Mouse (Mus musculus) heart, embryonic 13.5 days (tissue): Measurements from ENCODE around the gene Cap2. TPM values are rescaled to one million over a fixed set of nuclear protein-coding genes. Genes with fewer than 3 reads are reported as not detected.

Source experiments
- ATAC-seq: fragments of 200-750 bp; cut with Nextera tagmentation; 2 replicates; pipeline ENCODE4 v1.8.0; 2017; ENCODE audit warnings: moderate TSS enrichment; ENCODE audit not compliant: insufficient number of reproducible peaks, low FRiP score, low TSS enrichment; ENCODE audit errors: extremely low read depth
- H3K27ac ChIP-seq: fragments of 300-500 bp; sonication (generic); replicated peaks from 2 replicates; pipeline ENCODE4 v1.5.1; 2015; ENCODE audit warnings: moderate library complexity, mild to moderate bottlenecking, inconsistent platforms
- H3K27me3 ChIP-seq: fragments of 300-500 bp; sonication (generic); replicated peaks from 2 replicates; pipeline ENCODE4 v1.6.1; 2015; ENCODE audit warnings: mild to moderate bottlenecking, inconsistent platforms
- H3K36me3 ChIP-seq: fragments of 300-500 bp; sonication (generic); 2 replicates; pipeline ENCODE4 v1.6.1; 2015; ENCODE audit warnings: mild to moderate bottlenecking, inconsistent platforms
- H3K4me1 ChIP-seq: fragments of 300-500 bp; sonication (generic); 2 replicates; pipeline ENCODE4 v1.6.1; 2015; ENCODE audit warnings: inconsistent platforms
- H3K4me2 ChIP-seq: fragments of 300-500 bp; sonication (generic); 2 replicates; pipeline ENCODE4 v1.6.1; 2015; ENCODE audit warnings: inconsistent platforms, mild to moderate bottlenecking, moderate library complexity
- H3K4me3 ChIP-seq: fragments of 300-500 bp; sonication (generic); 2 replicates; pipeline ENCODE4 v1.5.1; 2015; ENCODE audit warnings: moderate library complexity, mild to moderate bottlenecking, inconsistent platforms
- H3K9ac ChIP-seq: fragments of 300-500 bp; sonication (generic); 2 replicates; pipeline ENCODE4 v1.6.1; 2015; ENCODE audit warnings: inconsistent platforms, mild to moderate bottlenecking, moderate library complexity
- H3K9me3 ChIP-seq: fragments of 300-500 bp; sonication (generic); 2 replicates; pipeline ENCODE4 v1.6.1; 2016; ENCODE audit warnings: inconsistent platforms
- WGBS: fragments of 180-500 bp; shearing (Covaris S2); methylation state at CpG from one replicate; pipeline ENCODE4 v1.1.7; 2015; ENCODE audit warnings: mixed read lengths; 5-methylcytosine and 5-hydroxymethylcytosine counted together
- polyA plus RNA-seq: library from polyadenylated mRNA; unstranded; fragments of >200 nt; fragmentation: Nextera tagmentation; extraction: Ambion mirVana; gene quantifications from 2 replicates; pipeline ENCODE4 v1.2.1, GENCODE M21; 2015

Gene Cap2
- polyA plus RNA-seq, 1 experiment from 2014 or later = 127 TPM

DNA sequence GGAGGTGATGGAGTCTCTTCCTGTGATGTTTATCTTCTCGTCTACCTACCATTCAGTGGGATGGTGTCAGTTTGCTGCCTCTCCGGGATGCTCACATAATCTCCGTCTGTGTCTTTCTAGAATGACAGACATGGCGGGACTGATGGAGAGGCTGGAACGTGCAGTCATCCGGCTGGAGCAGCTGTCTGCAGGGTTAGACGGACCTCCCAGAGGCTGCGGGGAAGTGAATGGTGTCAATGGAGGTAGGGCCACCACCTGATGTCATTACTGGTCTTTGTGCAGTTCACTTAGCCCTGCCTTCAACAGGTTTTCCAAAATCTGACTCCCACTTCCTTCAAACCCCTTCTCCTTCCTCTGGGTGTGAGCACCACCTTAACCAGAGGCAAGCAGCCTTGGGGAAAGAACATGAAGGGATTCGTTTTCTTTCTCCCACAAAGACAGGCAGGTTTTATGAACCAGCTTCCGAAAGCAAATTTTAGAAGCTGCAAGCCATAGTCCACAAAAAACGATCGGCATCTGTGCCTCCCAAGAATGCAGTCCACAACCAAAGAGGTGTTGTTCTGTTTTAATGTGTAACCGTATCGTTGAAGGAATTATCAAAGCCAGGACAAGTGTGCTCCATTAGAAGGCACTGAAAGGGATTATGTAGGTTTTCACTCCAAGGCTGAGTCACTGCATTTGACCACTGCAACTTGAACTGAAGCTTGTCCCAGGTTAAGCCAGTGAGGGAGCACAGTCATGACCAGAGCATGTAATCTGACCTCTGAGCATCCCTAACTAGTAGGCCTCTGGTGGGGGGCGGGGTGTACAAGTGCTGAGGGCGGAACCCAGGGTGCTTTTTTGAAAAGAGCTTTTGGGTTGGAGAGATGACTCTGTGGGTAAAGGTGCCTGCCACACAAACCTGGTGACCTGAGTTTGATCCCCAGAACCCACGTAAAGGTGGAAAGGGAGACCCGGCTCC is 23.9 kb downstream of the Cap2 start:
- H3K36me3 ChIP-seq = peaks cover 22% of the 10 kb centered on the region
- peaks cover 60% of the 10 kb centered on the region for H3K4me1 ChIP-seq
- ATAC-seq = no peak
- peak overlapping the region; percentile 96 for H3K27ac ChIP-seq
- no peak overlapping the region for H3K4me3 ChIP-seq
- no peaks in the 10 kb centered on the region for H3K9me3 ChIP-seq
- H3K9ac ChIP-seq = no peak overlapping the region
- 74% methylated on average over 18 of the region's 18 CpGs for WGBS
- H3K27me3 ChIP-seq = no peaks in the 10 kb centered on the region
- H3K4me2 ChIP-seq = no peak overlapping the region

DNA sequence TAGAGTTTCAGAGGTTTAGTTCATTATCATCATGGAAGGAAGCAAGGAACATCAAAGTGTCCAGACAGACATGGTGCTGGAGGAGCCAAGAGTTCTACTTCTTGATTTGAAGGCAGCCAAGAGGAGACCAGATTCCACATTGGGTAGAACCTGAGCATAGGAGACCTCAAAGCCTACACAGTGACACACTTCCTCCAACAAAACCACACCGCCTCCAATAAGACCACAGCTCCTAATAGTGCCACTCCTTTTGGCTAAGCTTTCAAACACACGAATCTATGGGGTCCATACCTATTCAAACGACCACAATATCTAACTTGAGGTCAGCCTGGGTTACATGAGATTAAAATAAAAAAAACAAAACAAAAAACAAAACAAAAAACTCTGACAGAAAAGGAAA is 25.0 kb downstream of the Cap2 start:
- peaks cover 25% of the 10 kb centered on the region for H3K36me3 ChIP-seq
- no peak overlapping the region for H3K27ac ChIP-seq
- H3K4me3 ChIP-seq = no peak overlapping the region
- peaks cover 60% of the 10 kb centered on the region for H3K4me1 ChIP-seq
- ATAC-seq = no peak
- H3K27me3 ChIP-seq = no peaks in the 10 kb centered on the region
- no peak overlapping the region for H3K4me2 ChIP-seq
- H3K9ac ChIP-seq = no peak overlapping the region
- WGBS = 81% methylated on average over 3 of the region's 3 CpGs
- H3K9me3 ChIP-seq = no peaks in the 10 kb centered on the region

DNA sequence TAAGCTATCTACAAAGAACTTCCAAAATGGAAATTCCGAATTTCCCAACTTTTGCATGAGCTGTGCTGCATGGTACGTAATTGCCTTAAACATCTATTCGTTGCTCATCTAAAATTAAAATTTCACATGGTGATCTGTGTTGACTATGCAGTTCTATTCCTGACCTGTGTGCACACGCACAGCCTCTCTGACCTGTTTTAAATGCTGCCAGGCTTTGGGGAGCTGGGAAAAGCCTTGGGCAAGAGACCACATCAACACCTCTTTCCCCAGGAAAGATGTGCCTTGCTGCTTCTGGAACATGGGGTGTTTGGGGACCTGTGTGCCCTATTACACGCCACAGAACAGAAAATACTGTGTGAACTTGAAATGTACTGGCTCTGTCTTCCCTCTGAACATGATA is 25.7 kb downstream of the Cap2 start:
- Histone ChIP-seq H3K4me1 (peaks cover 56% of the 10 kb centered on the region), H3K4me2 (no peak overlapping the region), H3K9ac (no peak overlapping the region), H3K4me3 (no peak overlapping the region), H3K27me3 (no peaks in the 10 kb centered on the region), H3K27ac (no peak overlapping the region), H3K36me3 (peaks cover 32% of the 10 kb centered on the region), H3K9me3 (no peaks in the 10 kb centered on the region)
- no peak for ATAC-seq
- WGBS = 84% methylated on average over 5 of the region's 5 CpGs

DNA sequence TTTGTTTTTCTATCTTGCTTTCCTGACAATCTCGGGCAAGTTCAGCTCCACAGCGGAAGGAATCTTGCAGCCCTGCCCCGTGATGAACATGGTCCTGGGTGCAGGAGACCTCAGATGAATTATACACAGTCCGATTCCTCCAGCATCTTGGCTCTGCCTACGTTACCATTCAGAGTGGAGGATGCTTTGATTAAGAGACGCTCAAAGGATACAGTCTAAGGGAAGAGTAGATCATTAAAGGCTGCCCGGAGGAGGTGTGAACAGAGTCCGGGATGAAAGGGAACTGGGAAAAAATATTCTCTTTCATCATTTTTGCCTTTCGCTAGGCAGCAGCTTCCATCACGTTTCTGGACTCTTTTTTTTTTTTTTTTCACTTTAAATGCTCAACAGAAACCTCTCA is 27.4 kb downstream of the Cap2 start:
- H3K4me3 ChIP-seq = no peak overlapping the region
- H3K27me3 ChIP-seq = no peaks in the 10 kb centered on the region
- no peaks in the 10 kb centered on the region for H3K9me3 ChIP-seq
- peaks cover 43% of the 10 kb centered on the region for H3K4me1 ChIP-seq
- 0 out of 2 replicates have a peak overlapping the region, but pooled peaks have one; percentile 64 for H3K27ac ChIP-seq
- no peak for ATAC-seq
- H3K36me3 ChIP-seq = peaks cover 37% of the 10 kb centered on the region
- no peak overlapping the region for H3K9ac ChIP-seq
- no peak overlapping the region for H3K4me2 ChIP-seq
- WGBS = 62% methylated on average over 10 of the region's 10 CpGs

DNA sequence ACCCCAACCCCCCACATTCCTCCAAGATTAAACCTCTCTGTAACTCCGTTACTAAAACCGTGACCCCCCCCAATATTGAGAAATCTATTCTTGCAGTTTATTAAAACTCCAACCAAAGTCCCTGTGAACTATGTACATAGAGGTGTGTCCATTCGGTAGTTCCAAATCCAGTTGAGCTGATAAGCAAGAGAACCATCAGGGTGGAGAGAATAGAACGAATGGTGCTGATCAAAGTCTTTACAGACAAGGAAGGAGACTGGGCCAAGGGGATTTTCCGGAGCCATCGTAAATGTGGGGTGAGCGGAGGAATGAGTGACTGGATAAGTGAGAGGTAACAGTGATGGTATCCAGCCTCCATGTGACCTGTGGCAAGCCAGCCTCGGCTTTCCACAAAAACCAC is 28.9 kb downstream of the Cap2 start:
- 42% methylated on average over 8 of the region's 8 CpGs for WGBS
- H3K4me2 ChIP-seq = no peak overlapping the region
- H3K27ac ChIP-seq = peak overlapping the region; percentile 64

DNA sequence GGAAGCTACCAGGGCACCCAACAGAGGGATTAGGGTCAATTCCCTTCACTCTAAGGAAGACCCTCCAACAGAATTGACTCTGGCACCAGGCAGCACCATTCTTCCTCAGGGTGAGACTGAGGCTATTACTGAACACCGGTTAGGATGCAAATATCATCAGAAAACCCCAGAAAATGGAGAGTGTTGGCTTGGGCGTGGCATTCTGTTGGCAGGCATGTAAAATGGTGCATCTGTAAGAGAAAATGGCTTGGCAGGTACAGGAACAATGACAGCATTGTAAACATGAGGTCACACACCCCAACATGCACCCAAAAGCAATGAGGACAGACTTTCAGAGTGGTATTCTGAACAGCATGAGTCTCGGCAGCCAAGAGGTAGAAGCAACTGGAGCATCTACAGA is 30.0 kb downstream of the Cap2 start:
- peaks cover 26% of the 10 kb centered on the region for H3K36me3 ChIP-seq
- no peak overlapping the region for H3K27ac ChIP-seq
- H3K9ac ChIP-seq = no peak overlapping the region
- no peak overlapping the region for H3K4me3 ChIP-seq
- H3K4me2 ChIP-seq = no peak overlapping the region
- no peak for ATAC-seq
- H3K9me3 ChIP-seq = no peaks in the 10 kb centered on the region
- no peaks in the 10 kb centered on the region for H3K27me3 ChIP-seq
- 86% methylated on average over 3 of the region's 3 CpGs for WGBS
- peaks cover 40% of the 10 kb centered on the region for H3K4me1 ChIP-seq

More for the DNA sequence above, 28.9 kb downstream of the Cap2 start:
- H3K9me3 ChIP-seq = no peaks in the 10 kb centered on the region
- peak overlapping the region; percentile 53; the same call in 1 of the 2 replicates for H3K9ac ChIP-seq
- H3K27me3 ChIP-seq = no peaks in the 10 kb centered on the region
- no peak overlapping the region for H3K4me3 ChIP-seq
- peaks cover 44% of the 10 kb centered on the region for H3K4me1 ChIP-seq
- no peak for ATAC-seq
- H3K36me3 ChIP-seq = peaks cover 37% of the 10 kb centered on the region

DNA sequence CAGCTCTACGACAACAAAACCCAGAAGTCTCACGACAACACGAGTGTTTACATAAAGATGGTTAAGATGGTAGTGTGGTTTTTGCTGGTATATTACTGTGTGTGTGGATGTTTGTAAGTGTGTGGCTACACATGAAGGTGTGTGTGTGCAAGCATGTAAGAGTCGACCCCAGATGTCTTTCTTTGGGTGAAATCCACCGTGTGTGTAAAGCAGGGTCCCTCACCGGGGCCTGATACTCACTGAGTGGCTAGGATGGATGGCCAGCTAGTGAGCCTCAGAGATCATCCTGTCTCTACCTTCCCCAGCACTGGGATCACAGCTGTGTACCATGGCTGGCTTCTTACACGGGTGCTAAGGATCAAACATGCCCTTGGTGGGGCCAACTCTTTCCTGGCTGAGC is 30.6 kb downstream of the Cap2 start:
- Histone ChIP-seq H3K4me1 (peaks cover 40% of the 10 kb centered on the region), H3K36me3 (peaks cover 24% of the 10 kb centered on the region), H3K9ac (no peak overlapping the region), H3K4me3 (no peak overlapping the region), H3K9me3 (no peaks in the 10 kb centered on the region), H3K27me3 (no peaks in the 10 kb centered on the region), H3K27ac (no peak overlapping the region), H3K4me2 (no peak overlapping the region)
- ATAC-seq = no peak
- 83% methylated on average over 7 of the region's 7 CpGs for WGBS

DNA sequence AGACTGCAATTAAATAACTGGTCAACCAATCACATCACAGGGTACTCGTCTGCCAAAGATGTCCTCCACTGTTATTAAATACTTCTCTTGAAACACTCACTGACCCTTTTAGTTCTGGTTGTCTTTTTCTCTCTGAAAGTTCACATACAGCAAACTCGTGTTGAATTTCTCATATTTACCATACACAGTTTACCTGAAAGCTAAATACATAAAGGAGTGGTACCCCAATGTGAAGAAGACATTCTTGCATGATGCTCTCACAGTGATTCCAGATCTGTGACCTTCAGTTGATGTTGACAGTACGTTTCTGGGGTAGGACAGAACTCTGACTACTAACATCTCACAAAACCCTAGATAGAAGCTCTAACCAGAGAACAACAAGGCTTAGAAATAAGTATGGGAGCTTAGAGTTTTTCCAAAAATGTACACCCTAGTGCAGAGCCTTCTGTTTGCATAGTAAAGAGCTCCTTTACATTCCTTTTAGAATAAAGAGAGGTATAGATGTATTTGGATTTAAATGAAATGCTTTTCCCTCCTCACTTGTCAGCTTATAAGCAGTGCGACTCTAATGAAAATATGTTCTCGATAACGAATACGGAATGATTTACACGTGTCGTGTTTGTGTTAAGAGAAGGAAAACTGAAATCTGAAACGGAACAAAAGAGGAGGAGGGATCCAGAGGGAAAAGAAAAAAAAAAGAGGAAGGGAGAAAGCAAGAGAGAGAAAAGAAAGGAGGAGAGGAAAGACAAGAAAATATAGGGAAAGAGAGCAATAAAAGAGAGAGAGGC is 31.9 kb downstream of the Cap2 start:
- no peak for ATAC-seq
- Histone ChIP-seq H3K9ac (peak overlapping the region; percentile 53; the same call in 1 of the 2 replicates), H3K4me3 (no peak overlapping the region), H3K9me3 (no peaks in the 10 kb centered on the region), H3K27me3 (no peaks in the 10 kb centered on the region), H3K4me2 (no peak overlapping the region), H3K27ac (peak overlapping the region; percentile 43), H3K4me1 (peaks cover 42% of the 10 kb centered on the region), H3K36me3 (peaks cover 25% of the 10 kb centered on the region)
- 67% methylated on average over 10 of the region's 10 CpGs for WGBS

DNA sequence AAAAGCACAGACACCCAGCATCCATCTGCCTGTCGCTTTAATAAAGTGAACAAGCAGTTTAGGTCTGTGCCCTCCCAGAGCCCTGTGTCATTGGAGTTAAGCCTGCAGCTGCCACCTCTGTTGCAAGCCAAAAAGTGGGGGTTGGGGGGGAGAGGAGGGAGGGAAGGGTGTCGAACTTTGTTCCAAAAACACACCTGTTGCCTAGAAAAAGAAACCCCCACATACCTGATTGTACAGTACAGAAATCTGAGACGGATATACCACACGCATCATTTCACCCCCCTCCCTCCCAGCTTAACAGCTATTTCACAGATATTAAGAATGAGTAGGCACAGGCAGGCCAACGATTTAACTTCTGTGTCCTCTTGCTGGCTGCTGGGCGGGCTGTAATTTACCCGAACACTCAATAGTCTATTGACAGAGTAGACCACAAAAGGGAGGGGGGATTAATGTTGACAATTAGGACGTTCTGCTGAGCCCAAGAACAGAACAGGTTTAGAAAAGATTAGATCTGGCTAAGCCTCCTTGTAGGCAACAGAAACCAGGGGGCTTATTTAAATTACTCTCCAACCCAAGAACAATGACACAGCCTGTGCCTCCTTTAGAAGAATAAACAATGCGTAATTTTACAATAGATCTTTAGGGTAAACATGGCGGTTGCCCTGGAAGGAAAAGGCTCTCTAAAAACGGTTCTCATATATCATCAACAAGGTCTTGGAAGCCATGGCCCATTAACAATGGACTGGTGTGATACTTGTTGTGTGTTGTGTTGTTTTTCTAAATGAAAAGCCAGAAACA is 32.7 kb downstream of the Cap2 start:
- Histone ChIP-seq H3K27me3 (no peaks in the 10 kb centered on the region), H3K4me1 (peaks cover 39% of the 10 kb centered on the region), H3K27ac (peak overlapping the region; percentile 43), H3K9me3 (no peaks in the 10 kb centered on the region), H3K4me3 (no peak overlapping the region), H3K4me2 (no peak overlapping the region), H3K9ac (peak overlapping the region; percentile 53; the same call in 1 of the 2 replicates), H3K36me3 (peaks cover 23% of the 10 kb centered on the region)
- no peak for ATAC-seq
- WGBS = 51% methylated on average over 11 of the region's 11 CpGs

DNA sequence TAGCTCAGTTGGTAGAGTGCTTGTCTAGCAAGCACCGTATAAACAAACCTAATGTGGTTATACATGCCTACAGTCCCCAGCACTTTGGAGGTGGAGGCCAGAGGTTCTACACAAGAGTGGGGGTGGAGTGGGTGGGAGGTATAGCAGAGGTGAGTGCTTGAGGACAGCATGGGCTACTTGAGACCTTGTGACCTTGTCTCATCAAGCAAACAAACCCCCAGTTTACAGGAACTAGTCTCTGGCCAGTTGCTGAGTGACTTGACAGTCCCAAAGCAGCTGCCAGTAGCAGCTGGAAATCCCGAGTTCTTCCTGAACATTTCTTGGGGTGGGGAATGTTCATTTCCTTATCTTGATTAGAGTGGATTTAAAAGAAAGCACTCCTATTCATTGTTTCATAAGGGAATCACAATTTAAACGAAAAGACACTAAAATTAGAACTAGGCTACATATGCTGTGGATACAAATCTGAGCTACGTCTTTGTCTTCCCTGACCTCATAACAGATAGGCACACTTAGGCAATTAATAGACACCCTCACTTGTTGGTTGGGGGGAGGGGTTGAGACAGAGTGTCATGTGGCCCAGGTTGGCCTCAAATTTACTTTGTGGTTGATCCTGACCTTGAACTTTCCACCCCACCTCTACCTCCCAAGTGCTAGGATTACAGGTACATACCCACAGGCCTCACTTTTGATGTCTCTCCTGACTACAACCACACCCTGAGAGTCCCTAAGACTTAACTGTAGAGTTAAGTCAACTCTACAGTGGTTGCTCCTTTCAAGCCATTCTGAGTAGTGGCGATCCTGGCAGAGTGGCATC is 33.5 kb downstream of the Cap2 start:
- Histone ChIP-seq H3K9me3 (no peaks in the 10 kb centered on the region), H3K36me3 (peaks cover 31% of the 10 kb centered on the region), H3K9ac (no peak overlapping the region), H3K4me3 (no peak overlapping the region), H3K4me2 (no peak overlapping the region), H3K27ac (no peak overlapping the region; the same call in 1 of the 2 replicates), H3K27me3 (no peaks in the 10 kb centered on the region), H3K4me1 (peaks cover 31% of the 10 kb centered on the region)
- 56% methylated on average over 5 of the region's 5 CpGs for WGBS
- no peak for ATAC-seq
